Comparison of ENCODE assay signal across 10 mouse cellular contexts in genomic region chr7:64050246-64050645, GRCm38 (mm10).
A peak's percentile ranks its signal among the peaks of the same experiment; 100 is the strongest.
DNase-seq lines count a peak whose midpoint lies in the region; ATAC-seq and TF ChIP-seq lines count a peak whose summit lies in the region.
"Had no signal": no experiment of that assay in that cellular context is flagged by ENCODE, and none has a peak within 500 bp of the region (broad histone marks: within the 10 kb centered on the region; RNA-seq: fewer than 3 reads in every experiment).

No protein-coding gene starts in this region.

- no peak overlapping the region for H3K27ac ChIP-seq in hindbrain, postnatal 0 days
- H3K27ac ChIP-seq in hindbrain, embryonic 11.5 days (ENCODE audit: low read depth, low read length), result no peak overlapping the region

- H3K4me1 ChIP-seq in hindbrain, postnatal 0 days (ENCODE audit: insufficient read depth, low read length), result peaks cover 18% of the 10 kb centered on the region
- H3K4me1 ChIP-seq in hindbrain, embryonic 11.5 days (replicated peaks; ENCODE audit: control insufficient read depth, insufficient read depth, low read length), result peaks cover 3% of the 10 kb centered on the region

- no peaks in the 10 kb centered on the region for H3K9me3 ChIP-seq in hindbrain, postnatal 0 days (ENCODE audit: low read length)
- no peaks in the 10 kb centered on the region for H3K9me3 ChIP-seq in hindbrain, embryonic 11.5 days (ENCODE audit: control insufficient read depth, low read length)

- no peak overlapping the region for H3K4me3 ChIP-seq in hindbrain, postnatal 0 days (ENCODE audit: low read length)
- H3K4me3 ChIP-seq in hindbrain, embryonic 11.5 days (ENCODE audit: low read depth, low read length), result no peak overlapping the region

- ATAC-seq in hindbrain, postnatal 0 days, result no peak
- no peak for ATAC-seq in hindbrain, embryonic 11.5 days (ENCODE audit: low FRiP score)
- no peak for ATAC-seq in erythroblast, adult 5-6 weeks (replicated peaks; ENCODE audit: low FRiP score, poor library complexity, severe bottlenecking)

- whole genome bisulfite sequencing in hindbrain, postnatal 0 days, result 43% methylated on average over 5 of the region's 5 CpGs
- WGBS in hindbrain, embryonic 11.5 days, result 64% methylated on average over 5 of the region's 5 CpGs

- TF ChIP-seq CTCF in hindbrain, postnatal 0 days (IDR thresholded peaks at IDR 0.05; ENCODE audit: low read depth), result no peak

- H3K36me3 ChIP-seq in hindbrain, postnatal 0 days (ENCODE audit: insufficient read depth, low read length), result no peaks in the 10 kb centered on the region
- H3K36me3 ChIP-seq in hindbrain, embryonic 11.5 days (ENCODE audit: control insufficient read depth, insufficient read depth, low read length), result no peaks in the 10 kb centered on the region

- no peaks in the 10 kb centered on the region for H3K27me3 ChIP-seq in hindbrain, postnatal 0 days (ENCODE audit: insufficient read depth, low read length)
- no peaks in the 10 kb centered on the region for H3K27me3 ChIP-seq in hindbrain, embryonic 11.5 days (ENCODE audit: control insufficient read depth, insufficient read depth, low read length)

- peak; percentile 27 for DNase-seq in hindbrain, postnatal 0 days (ENCODE audit: low spot score)
- no peak for DNase-seq in hindbrain, embryonic 11.5 days (ENCODE audit: low spot score)
- DNase-seq in Muller cell, postnatal 12 days (ENCODE audit: inconsistent ontology term), result peak; percentile 41
- peak; percentile 90 for DNase-seq in fat pad, adult 2 months (ENCODE audit: extremely low read depth, low read depth, low spot score)
- peak; percentile 31 to 47 for DNase-seq in kidney, postnatal 4 days
- no peak for DNase-seq in right cerebral cortex, postnatal 25 days
- no peak for DNase-seq in c-Kit-positive CD71-positive TER-119-positive erythroid progenitor cells, embryonic 14.5 days (ENCODE audit: low spot score)
- DNase-seq: cerebellum, adult 2 months; thymus, postnatal 4 days had no signal

- H3K4me2 ChIP-seq in hindbrain, postnatal 0 days (ENCODE audit: low read depth, low read length), result no peak overlapping the region
- H3K4me2 ChIP-seq in hindbrain, embryonic 11.5 days (replicated peaks; ENCODE audit: low read depth, low read length), result no peak overlapping the region

- H3K9ac ChIP-seq in hindbrain, postnatal 0 days (replicated peaks; ENCODE audit: low read length), result no peak overlapping the region
- no peak overlapping the region for H3K9ac ChIP-seq in hindbrain, embryonic 11.5 days (ENCODE audit: low read depth, low read length)

Comparison
In these comparisons a context has a peak if more than half of its experiments do, and no peak if none do; other contexts are left out.
1. DNase-seq: peak in hindbrain, postnatal 0 days (single experiment), Muller cell, postnatal 12 days (single experiment), fat pad, adult 2 months (single experiment) and kidney, postnatal 4 days (2 of 2); none in hindbrain, embryonic 11.5 days (single experiment), right cerebral cortex, postnatal 25 days (single experiment) and c-Kit-positive CD71-positive TER-119-positive erythroid progenitor cells, embryonic 14.5 days (single experiment).